In the genomic region with DNA sequence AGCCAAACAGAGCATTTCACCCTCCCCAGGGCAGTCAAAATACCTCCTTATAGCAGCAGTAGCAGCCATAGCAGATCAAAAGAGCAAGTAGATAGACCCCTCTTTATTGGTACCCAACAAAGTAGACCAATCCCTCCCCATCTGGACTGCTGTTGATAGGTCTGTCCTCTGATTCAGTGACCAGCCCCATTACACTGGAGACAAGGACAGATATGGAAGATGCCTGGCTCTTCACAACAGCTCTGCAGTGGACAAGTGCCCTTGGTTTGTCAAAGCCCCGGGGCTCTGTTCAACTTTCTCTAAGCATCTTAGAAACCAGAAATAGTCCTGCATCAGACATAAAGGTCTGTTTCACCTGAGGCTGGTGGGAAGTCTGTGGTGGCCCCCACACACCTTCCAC, we compare ENCODE assay signal across 23 mouse cellular contexts. TPM values are rescaled to one million over a fixed set of nuclear protein-coding genes. Genes with fewer than 3 reads are reported as not detected.
A peak's percentile ranks its signal among the peaks of the same experiment; 100 is the strongest.
DNase-seq lines count a peak whose midpoint lies in the region; ATAC-seq lines count a peak whose summit lies in the region.
"Had no signal": no experiment of that assay in that cellular context is flagged by ENCODE, and none has a peak within 500 bp of the region (broad histone marks: within the 10 kb centered on the region; RNA-seq: fewer than 3 reads in every experiment).

No protein-coding gene starts in this region.

- no peak overlapping the region for H3K4me2 ChIP-seq in heart, embryonic 12.5 days
- H3K4me2 ChIP-seq in liver, embryonic 12.5 days = no peak overlapping the region
- no peak overlapping the region for H3K4me2 ChIP-seq in liver, embryonic 13.5 days
- H3K4me2 ChIP-seq: embryonic facial prominence, embryonic 13.5 days; embryonic facial prominence, embryonic 15.5 days; forebrain, embryonic 12.5 days had no signal

- H3K27me3 ChIP-seq in heart, embryonic 10.5 days (ENCODE audit: insufficient read depth, poor library complexity, severe bottlenecking) = no peaks in the 10 kb centered on the region
- H3K27me3 ChIP-seq in heart, embryonic 12.5 days (replicated peaks) = no peaks in the 10 kb centered on the region
- H3K27me3 ChIP-seq in liver, embryonic 12.5 days (replicated peaks) = no peaks in the 10 kb centered on the region
- H3K27me3 ChIP-seq in liver, embryonic 13.5 days = no peaks in the 10 kb centered on the region
- H3K27me3 ChIP-seq: embryonic facial prominence, embryonic 13.5 days; embryonic facial prominence, embryonic 15.5 days; forebrain, embryonic 12.5 days had no signal

- 67% methylated on average over 1 of the region's 1 CpGs for WGBS in heart, embryonic 10.5 days
- WGBS in heart, embryonic 12.5 days = 74% methylated on average over 1 of the region's 1 CpGs
- 68% methylated on average over 1 of the region's 1 CpGs for WGBS in liver, embryonic 12.5 days (ENCODE audit: insufficient replicate concordance)
- 76% methylated on average over 1 of the region's 1 CpGs for WGBS in liver, embryonic 13.5 days (ENCODE audit: insufficient replicate concordance)

- peak; percentile 53 for DNase-seq in heart, embryonic 10.5 days (ENCODE audit: low spot score)
- DNase-seq in liver = no peak
- DNase-seq in liver, embryonic 13.5 days = no peak
- DNase-seq: adrenal gland, adult 2 months; adrenal gland, postnatal 10 days; adrenal gland, postnatal 25 days; cerebellum, adult 11 months; cerebellum, adult 18-20 months; cerebellum, adult 8-10 months; cerebellum, adult 9-11 months; cerebellum, postnatal 14 days; cerebellum, postnatal 36 days; embryo, embryonic 11 days had no signal

- H3K27ac ChIP-seq in heart, embryonic 10.5 days = no peak overlapping the region
- no peak overlapping the region for H3K27ac ChIP-seq in heart, embryonic 12.5 days (ENCODE audit: poor library complexity, severe bottlenecking)
- H3K27ac ChIP-seq in liver, embryonic 12.5 days = 0 out of 2 replicates have a peak overlapping the region, but pooled peaks have one; percentile 13
- H3K27ac ChIP-seq in liver, embryonic 13.5 days = 0 out of 2 replicates have a peak overlapping the region, but pooled peaks have one; percentile 39
- H3K27ac ChIP-seq: embryonic facial prominence, embryonic 13.5 days; embryonic facial prominence, embryonic 15.5 days; forebrain, embryonic 10.5 days; forebrain, embryonic 12.5 days had no signal

- H3K4me3 ChIP-seq in heart, embryonic 10.5 days = no peak overlapping the region
- no peak overlapping the region for H3K4me3 ChIP-seq in heart, embryonic 12.5 days
- H3K4me3 ChIP-seq in liver, embryonic 12.5 days = no peak overlapping the region
- no peak overlapping the region for H3K4me3 ChIP-seq in liver, embryonic 13.5 days (replicated peaks)
- H3K4me3 ChIP-seq: embryonic facial prominence, embryonic 13.5 days; embryonic facial prominence, embryonic 15.5 days; erythroblast, embryonic 14.5 days; forebrain, embryonic 10.5 days; forebrain, embryonic 12.5 days had no signal

- no peaks in the 10 kb centered on the region for H3K36me3 ChIP-seq in heart, embryonic 10.5 days
- H3K36me3 ChIP-seq in heart, embryonic 12.5 days = no peaks in the 10 kb centered on the region
- H3K36me3 ChIP-seq in liver, embryonic 12.5 days = no peaks in the 10 kb centered on the region
- no peaks in the 10 kb centered on the region for H3K36me3 ChIP-seq in liver, embryonic 13.5 days
- H3K36me3 ChIP-seq: embryonic facial prominence, embryonic 13.5 days; embryonic facial prominence, embryonic 15.5 days; forebrain, embryonic 10.5 days; forebrain, embryonic 12.5 days had no signal

- no peak overlapping the region for H3K9ac ChIP-seq in heart, embryonic 12.5 days
- no peak overlapping the region for H3K9ac ChIP-seq in liver, embryonic 12.5 days
- no peak overlapping the region for H3K9ac ChIP-seq in liver, embryonic 13.5 days
- H3K9ac ChIP-seq: embryonic facial prominence, embryonic 13.5 days; embryonic facial prominence, embryonic 15.5 days; forebrain, embryonic 12.5 days had no signal

- H3K9me3 ChIP-seq in heart, embryonic 10.5 days = no peaks in the 10 kb centered on the region
- no peaks in the 10 kb centered on the region for H3K9me3 ChIP-seq in heart, embryonic 12.5 days (replicated peaks)
- no peaks in the 10 kb centered on the region for H3K9me3 ChIP-seq in liver, embryonic 12.5 days (replicated peaks)
- no peaks in the 10 kb centered on the region for H3K9me3 ChIP-seq in liver, embryonic 13.5 days (replicated peaks)
- H3K9me3 ChIP-seq: embryonic facial prominence, embryonic 13.5 days; embryonic facial prominence, embryonic 15.5 days; forebrain, embryonic 10.5 days; forebrain, embryonic 12.5 days had no signal

- ATAC-seq in heart, embryonic 12.5 days (ENCODE audit: insufficient number of reproducible peaks, low FRiP score) = no peak
- ATAC-seq in liver, embryonic 12.5 days = no peak
- no peak for ATAC-seq in liver, embryonic 13.5 days (ENCODE audit: low read depth)
- ATAC-seq in frontal cortex, adult (ENCODE audit: low TSS enrichment) = no peak
- ATAC-seq: forebrain, embryonic 14.5 days; forebrain, embryonic 16.5 days had no signal

- H3K4me1 ChIP-seq in heart, embryonic 10.5 days = peaks cover 3% of the 10 kb centered on the region; the same call in 1 of the 2 replicates
- H3K4me1 ChIP-seq in heart, embryonic 12.5 days (replicated peaks) = peaks cover 9% of the 10 kb centered on the region
- peaks cover 83% of the 10 kb centered on the region for H3K4me1 ChIP-seq in liver, embryonic 12.5 days
- H3K4me1 ChIP-seq in liver, embryonic 13.5 days (replicated peaks) = peaks cover 86% of the 10 kb centered on the region
- H3K4me1 ChIP-seq: embryonic facial prominence, embryonic 13.5 days; embryonic facial prominence, embryonic 15.5 days; forebrain, embryonic 10.5 days; forebrain, embryonic 12.5 days had no signal

RNA-seq across cellular contexts. Expression of a gene that starts 47.1 kb away (rescaled TPM):
- 14.6 and 15.7 TPM in 2 replicates for polyA plus RNA-seq in heart, embryonic 10.5 days (2016; fragmentation: Nextera tagmentation; extraction: Ambion mirVana)
- polyA plus RNA-seq in heart, embryonic 12.5 days (2016; fragmentation: Nextera tagmentation; extraction: Ambion mirVana) = 19.4 and 19.6 TPM in 2 replicates
- polyA plus RNA-seq in liver, embryonic 12.5 days (2016; fragmentation: Nextera tagmentation; extraction: Ambion mirVana) = 18.8 and 19.3 TPM in 2 replicates
- polyA plus RNA-seq in liver, embryonic 13.5 days (2015; fragmentation: Nextera tagmentation; extraction: Ambion mirVana) = 10.3 TPM in 2 replicates

Comparison
In these comparisons a context has a peak if more than half of its experiments do, and no peak if none do; other contexts are left out.
1. H3K27ac ChIP-seq: peak in liver, embryonic 12.5 days (single experiment) and liver, embryonic 13.5 days (single experiment); none in heart, embryonic 10.5 days (single experiment) and heart, embryonic 12.5 days (single experiment).